Mouse (Mus musculus): ENCODE measurements at regions not wholly inside any gene's neighbourhood (a gene's known extent, or its start where the extent isn't known, plus 50 kb on each side); places are given as distances from the start of the nearest gene placed in this dataset.
"Not testable (repeated sequence)": the region's sequence is repeated elsewhere in the genome, so short reads cannot be mapped to it uniquely, and the experiment has no call there.

DNA sequence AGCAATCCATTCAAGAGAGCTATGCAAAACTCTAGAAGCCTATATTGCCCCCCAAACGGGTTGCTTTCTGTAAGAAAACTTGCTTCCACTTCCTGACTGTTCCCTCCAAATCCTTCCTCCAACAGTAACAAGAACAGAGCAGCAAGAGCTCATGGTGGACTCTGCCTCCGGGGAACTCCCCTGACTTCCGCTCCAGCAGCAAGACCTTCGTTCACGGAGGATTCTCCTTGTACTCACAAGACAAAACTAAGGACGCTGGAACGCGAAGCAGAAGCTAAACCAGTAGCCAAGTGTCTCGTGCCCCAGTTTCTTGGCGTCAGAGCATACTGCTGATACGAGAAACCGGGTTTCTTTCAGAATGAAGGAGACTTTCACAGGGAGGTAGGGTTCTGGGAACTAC is 50.7 kb downstream of the H2al2a start:
- no peak for DNase-seq (ENCODE audit: low spot score in 2 of 2)

- no peak for DNase-seq (ENCODE audit: low spot score in 2 of 2)
Observed at GRCm38 (mm10) chr2:17945369-17945915, 51.3 kb downstream of the H2al2a start.

DNA sequence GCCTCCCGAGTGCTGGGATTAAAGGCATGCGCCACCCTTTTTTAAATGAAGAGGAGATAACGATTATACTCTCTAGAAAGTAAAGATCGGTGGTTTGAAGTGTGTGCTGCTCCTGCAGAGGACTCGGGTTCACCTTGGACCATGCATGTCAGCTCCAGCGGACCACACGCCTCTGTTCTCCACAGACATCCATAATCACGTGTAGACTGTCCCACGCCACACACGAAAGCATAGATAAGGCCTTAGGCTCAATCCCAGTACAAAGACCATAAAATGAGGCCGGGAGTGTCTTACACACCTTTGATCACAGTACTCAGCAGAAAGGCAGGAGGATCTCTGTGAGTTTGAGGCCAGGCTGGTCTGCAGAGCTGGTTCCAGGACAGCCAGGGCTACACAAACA is 53.3 kb downstream of the H2al2a start:
- DNase-seq (ENCODE audit: low spot score in 2 of 2), result no peak

DNA sequence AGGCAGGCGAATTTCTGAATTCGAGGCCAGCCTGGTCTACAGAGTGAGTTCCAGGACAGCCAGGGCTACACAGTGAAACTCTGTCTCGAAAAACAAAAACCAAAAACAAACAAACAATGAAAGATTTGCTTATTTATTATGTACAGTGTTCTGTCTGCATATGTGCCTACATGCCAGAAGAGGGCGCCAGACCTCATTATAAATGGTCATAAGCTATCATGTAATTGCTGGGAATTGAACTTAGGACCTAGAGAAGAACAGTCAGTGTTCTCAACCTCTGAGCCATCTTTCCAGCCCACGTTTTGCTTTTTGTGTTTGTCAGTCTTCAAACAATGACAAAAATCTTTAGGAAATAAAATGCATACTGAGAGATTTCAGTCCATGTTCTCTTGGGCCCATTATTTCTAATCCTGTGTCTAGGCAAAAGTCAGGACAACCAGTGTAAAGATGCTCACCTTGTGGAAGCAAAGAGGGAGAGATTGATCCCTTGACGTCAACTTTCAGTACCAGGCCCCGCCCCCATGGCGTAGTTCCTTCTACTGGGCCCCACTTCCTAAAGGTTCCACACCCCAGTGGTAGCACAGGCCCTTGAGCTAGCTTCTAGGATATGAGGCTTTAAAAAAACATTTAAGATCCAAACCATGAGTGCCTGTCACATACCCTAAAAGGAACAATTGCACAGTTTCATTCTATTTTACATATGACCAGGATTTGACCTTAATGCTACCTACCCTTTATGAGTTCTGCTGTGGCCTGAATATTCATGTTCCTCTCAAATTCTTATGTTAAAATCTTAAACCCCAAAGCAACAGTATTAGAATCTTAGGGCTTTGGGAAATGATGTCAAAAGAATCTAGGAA is 54.0 kb downstream of the H2al2a start:
- no peak for DNase-seq (ENCODE audit: low spot score in 2 of 2)

DNA sequence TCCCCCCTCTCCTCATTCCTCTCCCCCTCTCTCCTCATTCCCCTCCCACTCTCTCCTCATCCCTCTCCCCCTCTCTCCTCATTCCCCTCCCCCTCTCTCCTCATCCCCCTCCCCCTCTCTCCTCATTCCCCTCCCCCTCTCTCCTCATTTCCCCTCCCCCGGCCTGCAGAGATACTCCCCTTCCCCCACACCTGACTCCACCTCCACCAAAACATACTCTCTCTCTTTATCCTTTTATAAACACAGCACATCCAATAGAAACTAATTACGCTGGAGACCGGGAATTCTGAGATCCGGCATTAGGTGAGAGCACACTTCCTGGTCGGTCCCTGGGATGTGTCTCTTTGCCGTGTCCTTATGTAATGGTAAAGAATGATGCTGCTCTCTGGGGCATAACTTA is 54.8 kb downstream of the H2al2a start:
- no peak for DNase-seq (ENCODE audit: low spot score in 2 of 2)

GRCm38 (mm10) chr2:17939857-17940848 is 56.6 kb downstream of the H2al2a start:
- DNase-seq (ENCODE audit: low spot score in 2 of 2), result not testable (repeated sequence)

DNA sequence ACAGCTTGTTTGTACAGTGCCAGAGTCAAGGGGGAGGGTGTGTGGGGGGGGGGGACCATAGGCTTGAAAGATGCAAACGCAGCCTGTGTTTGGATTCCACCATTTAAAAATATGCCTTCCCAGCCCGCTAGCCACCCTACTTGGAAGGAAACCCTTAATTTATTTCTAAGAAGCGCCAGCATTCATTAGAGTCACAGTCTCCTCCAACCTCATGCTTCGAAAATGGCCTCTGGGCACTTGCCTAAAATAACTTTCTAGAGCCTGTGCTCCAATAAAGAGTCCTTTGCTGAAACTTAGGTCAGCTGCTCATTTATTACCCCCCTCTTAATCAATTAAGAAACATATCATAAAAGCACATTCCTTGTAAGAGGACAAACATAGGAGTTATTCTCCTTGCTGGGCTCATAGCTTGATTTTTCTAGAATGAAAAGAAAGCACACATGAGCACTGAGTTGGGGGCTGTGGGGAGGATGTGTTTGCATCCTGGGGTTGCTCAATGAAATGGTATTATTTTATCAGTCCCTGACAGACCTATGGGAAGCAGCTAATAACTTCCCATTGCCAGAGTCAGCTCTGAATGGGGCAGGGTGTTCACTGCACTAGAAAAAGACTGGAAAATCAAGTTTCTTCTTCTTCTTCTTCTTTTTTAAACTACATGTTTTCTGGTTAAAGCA is 57.4 kb downstream of the H2al2a start:
- no peak for DNase-seq (ENCODE audit: low spot score in 2 of 2)

GRCm38 (mm10) chr2:17936527-17937139 is 60.1 kb downstream of the H2al2a start:
- no peak for DNase-seq (ENCODE audit: low spot score in 2 of 2)

DNA sequence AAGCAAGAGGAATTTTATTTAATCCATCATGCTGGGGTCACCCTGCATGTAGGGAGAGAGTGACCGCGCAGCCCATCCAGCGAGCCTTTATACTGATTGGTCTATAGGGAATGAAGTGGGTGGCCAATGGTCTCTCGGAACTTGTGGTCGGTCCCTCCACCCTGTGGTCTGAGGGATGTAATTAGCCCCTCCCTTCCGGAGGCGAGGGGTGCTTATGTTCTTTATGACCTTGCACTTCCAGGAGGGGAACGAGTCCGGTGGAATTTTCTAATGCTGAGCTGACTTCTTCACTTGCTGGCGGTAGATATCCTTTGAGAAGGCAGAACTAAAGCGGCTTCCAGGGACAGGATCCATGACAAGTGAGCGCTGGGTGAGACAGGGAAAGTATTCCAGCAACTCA is 60.8 kb downstream of the H2al2a start:
- DNase-seq (ENCODE audit: low spot score in 2 of 2), result no peak

DNA sequence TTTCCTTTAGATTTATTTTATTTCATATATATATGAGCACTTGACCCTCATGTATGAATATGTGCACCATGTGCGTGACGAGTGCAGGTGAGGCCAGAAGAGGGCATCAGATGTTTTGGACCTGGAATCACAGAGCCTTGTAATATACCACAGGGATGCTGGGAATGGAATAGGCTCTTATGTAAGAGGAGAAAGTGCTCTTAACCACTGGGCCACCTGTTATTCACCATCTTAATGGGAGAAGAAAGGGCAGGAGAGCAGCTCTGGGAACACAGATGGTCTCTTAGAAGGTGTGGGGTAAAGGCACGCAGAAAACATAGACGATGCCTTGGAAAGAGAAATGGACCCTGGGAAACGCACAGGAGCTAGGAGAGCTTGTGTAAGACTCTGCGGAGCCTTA is 61.3 kb downstream of the H2al2a start:
- no peak for DNase-seq (ENCODE audit: low spot score in 2 of 2)

- no peak for DNase-seq (ENCODE audit: low spot score in 2 of 2)
Observed at GRCm38 (mm10) chr2:17934610-17935009, 62.1 kb downstream of the H2al2a start.

- no peak for DNase-seq (ENCODE audit: low spot score in 2 of 2)
Observed at GRCm38 (mm10) chr2:17932932-17933790, 63.6 kb downstream of the H2al2a start.

DNA sequence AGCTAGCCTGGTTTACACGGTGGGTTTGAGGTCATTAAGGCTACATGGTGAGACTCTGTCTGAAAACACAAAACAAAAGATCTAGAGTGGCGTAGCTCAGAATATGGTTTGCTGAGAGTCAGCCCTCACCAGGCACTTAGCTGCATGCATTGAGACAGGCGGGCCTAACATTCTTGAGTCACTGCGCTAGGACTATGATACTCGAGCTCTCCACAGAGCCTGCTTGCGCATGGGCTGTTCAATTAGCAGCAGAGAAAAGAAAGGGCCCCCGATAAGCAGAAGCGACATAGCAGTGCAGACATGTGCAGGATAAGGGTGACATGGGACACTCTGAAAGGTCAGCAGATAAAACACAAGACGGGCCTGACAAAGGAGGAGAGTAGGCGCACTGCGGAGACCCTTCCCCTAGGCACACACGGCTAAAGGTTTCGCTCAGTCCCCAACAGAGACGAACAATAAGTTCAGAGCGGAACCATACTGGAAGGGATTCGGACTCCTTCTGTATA is 64.3 kb downstream of the H2al2a start:
- no peak for DNase-seq (ENCODE audit: low spot score in 2 of 2)

GRCm38 (mm10) chr2:17931881-17932280 is 64.9 kb downstream of the H2al2a start:
- no peak for DNase-seq (ENCODE audit: low spot score in 2 of 2)

GRCm38 (mm10) chr2:17918861-17919648 is 77.7 kb downstream of the H2al2a start:
- DNase-seq (ENCODE audit: low spot score in 2 of 2), result no peak

DNA sequence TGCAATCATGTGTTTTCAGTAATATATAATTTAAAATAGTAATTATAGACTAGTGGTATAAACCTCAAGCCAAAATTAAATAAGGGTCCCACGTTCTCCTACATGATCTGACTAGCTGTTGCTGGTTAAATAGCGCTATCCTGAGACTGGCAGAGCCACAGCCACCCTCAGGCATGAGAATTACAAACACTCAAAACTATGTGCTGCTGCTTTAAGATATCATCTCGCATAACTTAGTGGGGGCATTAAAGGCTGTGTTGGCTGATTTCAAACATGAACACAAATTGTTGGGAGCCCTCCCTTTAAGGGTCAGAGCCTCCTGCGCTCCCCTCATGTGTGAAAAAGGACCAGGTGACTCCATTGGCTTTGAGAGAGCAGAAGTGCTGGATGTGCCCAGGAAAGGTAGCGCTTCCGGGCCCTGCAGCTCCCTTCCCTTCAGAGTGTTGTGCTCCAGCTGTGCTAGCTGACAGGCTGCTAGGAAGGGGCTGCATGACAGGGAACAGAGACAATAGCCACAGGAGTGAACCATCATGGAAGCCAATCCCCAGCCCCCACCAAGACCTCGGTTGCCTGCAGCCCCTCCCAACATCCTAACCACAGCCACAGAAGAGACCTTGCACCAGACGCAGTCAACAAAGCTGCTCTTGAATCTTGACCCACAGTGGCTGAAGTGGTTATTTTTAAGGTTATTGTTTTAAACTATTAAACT is 79.4 kb downstream of the H2al2a start:
- DNase-seq (ENCODE audit: low spot score in 2 of 2), result no peak

DNA sequence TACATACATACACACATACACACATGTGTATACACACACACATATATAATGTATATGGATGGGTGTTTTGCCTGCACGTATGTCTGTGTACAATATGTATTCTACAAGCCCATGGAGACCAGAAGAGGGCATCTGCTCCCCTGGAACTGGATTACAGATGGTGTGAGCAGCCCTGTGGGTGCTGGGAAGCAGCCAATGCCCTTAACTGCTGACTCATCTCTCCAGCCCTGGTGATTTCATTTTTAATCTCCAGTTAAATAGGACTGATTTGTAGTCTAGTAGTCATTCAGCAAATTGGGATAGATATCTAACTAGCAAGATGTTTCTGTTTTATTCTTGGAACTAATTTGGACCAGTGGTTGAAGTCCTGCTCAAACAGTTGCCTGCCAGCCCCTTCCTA is 94.1 kb downstream of the H2al2a start:
- no peak for DNase-seq (ENCODE audit: low spot score in 2 of 2)

DNA sequence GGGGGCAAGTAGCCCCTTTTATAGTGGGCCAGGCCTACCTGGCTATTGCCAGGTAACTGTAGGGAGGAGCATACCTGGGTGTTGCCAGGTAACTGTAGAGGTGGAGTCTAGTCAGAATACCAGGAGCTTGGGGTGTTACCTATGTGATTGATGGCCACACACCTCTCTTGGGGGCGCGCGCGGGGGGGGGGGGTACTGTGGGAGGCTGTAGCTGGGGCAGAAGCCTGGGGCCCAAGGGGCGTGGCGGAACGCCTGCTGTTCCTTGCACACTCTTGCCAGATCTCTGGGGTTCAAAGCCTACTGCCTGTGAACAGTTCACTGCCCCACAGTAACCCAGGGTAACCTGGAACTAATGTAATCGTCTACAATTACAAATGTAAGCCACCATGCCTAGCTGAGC is 96.6 kb downstream of the H2al2a start:
- no peak for DNase-seq (ENCODE audit: low spot score in 2 of 2)

Data from left cerebral cortex, adult 18-20 months (tissue).